Mouse (Mus musculus) liver, embryonic 13.5 days (tissue): ENCODE measurements around the gene Srpx. TPM values are rescaled to one million over a fixed set of nuclear protein-coding genes. Genes with fewer than 3 reads are reported as not detected.

Experiments used
- ATAC-seq: fragments of 200-750 bp; cut with Nextera tagmentation; 2 replicates; pipeline ENCODE4 v1.8.0; 2017; ENCODE audit warnings: low read depth, mild to moderate bottlenecking, moderate number of reproducible peaks, moderate library complexity
- DNase-seq: peaks from one replicate; pipeline ENCODE4 v3.0.0; 2022
- H3K27ac ChIP-seq: fragments of 300-500 bp; sonication (generic); 2 replicates; pipeline ENCODE4 v1.5.1; 2015; ENCODE audit warnings: moderate library complexity, mild to moderate bottlenecking, inconsistent platforms
- H3K27me3 ChIP-seq: fragments of 300-500 bp; sonication (generic); 2 replicates; pipeline ENCODE4 v1.6.1; 2015; ENCODE audit warnings: mild to moderate bottlenecking, inconsistent platforms
- H3K36me3 ChIP-seq: fragments of 300-500 bp; sonication (generic); 2 replicates; pipeline ENCODE4 v1.6.1; 2015; ENCODE audit warnings: mild to moderate bottlenecking, inconsistent platforms
- H3K4me1 ChIP-seq: fragments of 300-500 bp; sonication (generic); replicated peaks from 2 replicates; pipeline ENCODE4 v1.6.1; 2015; ENCODE audit warnings: inconsistent platforms
- H3K4me2 ChIP-seq: fragments of 300-500 bp; sonication (generic); 2 replicates; pipeline ENCODE4 v1.6.1; 2015; ENCODE audit warnings: inconsistent platforms, mild to moderate bottlenecking, moderate library complexity
- H3K4me3 ChIP-seq: fragments of 300-500 bp; sonication (generic); replicated peaks from 2 replicates; pipeline ENCODE4 v1.5.1; 2015; ENCODE audit warnings: mild to moderate bottlenecking, inconsistent platforms
- H3K9ac ChIP-seq: fragments of 300-500 bp; sonication (generic); 2 replicates; pipeline ENCODE4 v1.6.1; 2015; ENCODE audit warnings: mild to moderate bottlenecking, inconsistent platforms
- H3K9me3 ChIP-seq: fragments of 300-500 bp; sonication (generic); replicated peaks from 2 replicates; pipeline ENCODE4 v1.6.1; 2016; ENCODE audit warnings: inconsistent platforms
- WGBS: fragments of 180-500 bp; shearing (Covaris S2); methylation state at CpG from one replicate; pipeline ENCODE4 v1.1.7; 2015; ENCODE audit not compliant: insufficient replicate concordance; 5-methylcytosine and 5-hydroxymethylcytosine counted together
- polyA plus RNA-seq: library from polyadenylated mRNA; unstranded; fragments of >200 nt; fragmentation: Nextera tagmentation; extraction: Ambion mirVana; gene quantifications from 2 replicates; pipeline ENCODE4 v1.2.1, GENCODE M21; 2015

Gene Srpx
- polyA plus RNA-seq, 1 experiment from 2014 or later = 1.0 TPM

DNA sequence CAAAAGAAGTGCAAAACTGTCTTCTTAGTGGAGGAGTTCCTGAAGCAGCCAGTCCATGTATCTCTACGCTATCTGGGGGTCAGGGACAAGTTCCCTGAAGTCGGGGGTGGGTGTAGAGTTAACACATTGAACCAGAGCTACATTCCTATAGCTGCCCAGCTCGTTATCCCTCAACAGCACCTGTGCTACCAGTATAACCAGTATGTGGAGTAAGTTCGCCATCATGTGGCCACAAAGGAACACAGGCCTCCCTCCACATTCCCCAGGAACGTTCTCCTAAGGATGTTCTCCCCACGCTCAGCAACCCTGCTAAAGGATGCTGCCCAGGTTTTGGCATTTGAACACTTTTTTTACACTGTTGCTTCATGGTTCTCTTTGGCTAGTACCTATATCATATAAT, 46.8 kb downstream of the Srpx start:
- ATAC-seq = no peak
- WGBS = 16% methylated on average over 6 of the region's 6 CpGs
- H3K4me1 ChIP-seq = no peaks in the 10 kb centered on the region

DNA sequence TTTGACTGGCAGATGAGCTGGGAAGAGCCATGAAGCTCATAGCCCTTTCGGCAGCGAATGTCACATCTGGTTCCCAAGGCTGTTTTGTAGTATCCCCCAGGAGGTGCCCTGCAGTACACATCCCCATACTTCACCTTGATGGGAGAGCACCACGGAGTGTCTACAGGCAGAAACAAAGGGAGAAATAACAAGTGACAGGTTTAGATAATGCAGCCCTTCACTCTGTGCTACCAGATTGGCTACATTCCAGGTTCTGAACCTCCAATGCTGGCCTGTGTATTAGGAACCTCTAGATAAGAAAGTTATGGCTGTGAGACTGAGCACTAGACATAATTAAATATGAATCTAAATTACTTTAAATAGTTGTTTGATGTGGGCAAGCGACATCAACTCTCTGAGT, 48.1 kb downstream of the Srpx start:
- Histone ChIP-seq H3K36me3 (no peaks in the 10 kb centered on the region), H3K9ac (no peak overlapping the region), H3K27me3 (no peaks in the 10 kb centered on the region), H3K4me2 (no peak overlapping the region), H3K9me3 (no peaks in the 10 kb centered on the region), H3K4me1 (no peaks in the 10 kb centered on the region), H3K4me3 (no peak overlapping the region), H3K27ac (no peak overlapping the region)
- DNase-seq = no peak
- WGBS = 56% methylated on average over 4 of the region's 4 CpGs
- no peak for ATAC-seq

More for the DNA sequence above, 46.8 kb downstream of the Srpx start:
- H3K4me2 ChIP-seq = no peak overlapping the region
- H3K36me3 ChIP-seq = no peaks in the 10 kb centered on the region
- H3K27me3 ChIP-seq = no peaks in the 10 kb centered on the region
- H3K4me3 ChIP-seq = no peak overlapping the region
- no peak overlapping the region for H3K27ac ChIP-seq
- DNase-seq = no peak
- no peaks in the 10 kb centered on the region for H3K9me3 ChIP-seq
- no peak overlapping the region for H3K9ac ChIP-seq

DNA sequence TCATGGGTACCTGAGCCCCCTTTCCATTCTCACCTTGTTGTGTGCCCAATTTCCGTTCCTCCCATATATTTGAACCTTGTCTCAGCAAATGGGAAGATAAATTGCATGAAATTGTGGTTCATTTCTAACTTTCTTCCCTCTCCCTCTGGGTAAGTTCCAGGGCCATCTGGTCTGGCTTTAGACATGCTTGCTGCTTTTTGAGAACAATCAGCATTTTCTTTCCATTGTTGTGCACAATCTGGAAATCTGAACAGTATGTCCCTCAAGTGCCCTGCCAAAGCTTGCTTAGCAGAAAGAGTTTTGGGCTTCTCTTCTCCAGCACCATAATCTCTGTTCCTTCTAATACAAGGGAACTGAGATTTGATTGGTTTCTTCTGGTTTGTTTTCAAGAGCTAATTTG, 53.7 kb downstream of the Srpx start:
- Histone ChIP-seq H3K4me2 (no peak overlapping the region), H3K36me3 (no peaks in the 10 kb centered on the region), H3K4me3 (no peak overlapping the region), H3K9me3 (no peaks in the 10 kb centered on the region), H3K27ac (no peak overlapping the region), H3K4me1 (no peaks in the 10 kb centered on the region), H3K27me3 (no peaks in the 10 kb centered on the region), H3K9ac (no peak overlapping the region)
- ATAC-seq = no peak
- 32% methylated on average over 1 of the region's 1 CpGs for WGBS
- no peak for DNase-seq

DNA sequence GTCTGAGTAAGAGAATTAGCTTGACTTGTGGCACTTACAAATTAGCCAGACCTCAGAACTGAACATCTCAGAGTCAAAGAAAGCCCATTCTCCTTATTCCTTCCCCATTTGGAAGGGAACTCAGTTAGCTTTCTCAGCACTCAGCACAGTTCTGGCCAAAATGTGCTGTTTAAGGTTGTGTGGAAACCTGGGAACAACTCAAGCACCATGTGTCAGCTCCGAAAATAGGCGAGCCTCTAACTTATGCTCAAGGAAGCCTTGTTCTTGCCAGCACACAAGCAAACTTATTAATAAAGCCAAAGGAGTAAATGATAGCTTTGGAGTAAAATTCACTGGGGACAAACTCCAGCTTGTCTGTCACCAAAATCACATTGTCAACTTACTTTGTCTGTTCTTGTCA, 54.1 kb downstream of the Srpx start:
- no peaks in the 10 kb centered on the region for H3K9me3 ChIP-seq
- no peak for ATAC-seq
- DNase-seq = no peak
- no peak overlapping the region for H3K27ac ChIP-seq
- H3K4me1 ChIP-seq = no peaks in the 10 kb centered on the region
- H3K9ac ChIP-seq = no peak overlapping the region
- H3K4me3 ChIP-seq = no peak overlapping the region
- no peaks in the 10 kb centered on the region for H3K27me3 ChIP-seq
- no peaks in the 10 kb centered on the region for H3K36me3 ChIP-seq
- 47% methylated on average over 2 of the region's 2 CpGs for WGBS
- H3K4me2 ChIP-seq = no peak overlapping the region

DNA sequence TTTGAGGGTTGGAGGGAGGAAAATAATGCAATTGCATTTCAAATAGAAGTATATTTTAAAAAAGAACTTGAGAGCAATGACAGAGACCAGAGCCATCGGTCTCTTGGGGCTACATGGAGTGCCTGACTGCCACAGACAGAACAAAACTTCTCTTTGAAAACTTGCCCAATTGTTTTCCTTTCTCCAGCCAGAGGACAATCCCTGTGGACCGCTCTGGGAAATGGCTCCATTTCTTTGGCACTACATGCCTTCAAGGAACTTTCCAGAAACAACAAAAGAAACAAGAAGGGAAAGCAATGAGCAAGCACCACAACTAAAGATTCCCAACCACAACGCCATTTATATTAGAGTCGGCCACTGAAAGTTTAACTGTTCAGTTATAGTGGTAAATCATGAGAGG, 55.3 kb downstream of the Srpx start:
- no peak for ATAC-seq
- Histone ChIP-seq H3K9ac (no peak overlapping the region), H3K4me1 (no peaks in the 10 kb centered on the region), H3K27ac (no peak overlapping the region), H3K9me3 (no peaks in the 10 kb centered on the region), H3K27me3 (no peaks in the 10 kb centered on the region), H3K4me3 (no peak overlapping the region), H3K36me3 (no peaks in the 10 kb centered on the region), H3K4me2 (no peak overlapping the region)
- WGBS = 63% methylated on average over 4 of the region's 4 CpGs
- no peak for DNase-seq

DNA sequence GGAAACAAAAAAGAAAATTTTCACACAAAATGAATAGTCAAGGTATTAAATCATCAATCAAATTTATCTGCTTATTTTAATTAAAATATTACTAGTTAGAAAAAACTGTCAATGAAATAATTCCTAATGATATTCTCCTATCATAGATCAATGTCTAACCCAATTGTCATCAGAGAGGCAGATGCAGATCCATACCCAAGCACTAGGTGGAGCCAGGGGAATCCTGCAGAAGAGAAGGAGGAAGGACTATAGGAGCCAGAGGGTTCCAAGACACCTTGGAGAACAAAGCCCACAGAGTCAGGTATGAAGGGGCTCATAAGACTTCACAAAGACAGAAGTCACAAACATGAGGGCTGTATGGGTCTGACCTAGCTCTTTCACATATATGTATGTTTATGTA, 82.8 kb downstream of the Srpx start:
- Histone ChIP-seq H3K27ac (no peak overlapping the region), H3K9ac (no peak overlapping the region), H3K4me1 (no peaks in the 10 kb centered on the region), H3K4me2 (no peak overlapping the region), H3K4me3 (no peak overlapping the region), H3K27me3 (no peaks in the 10 kb centered on the region), H3K36me3 (no peaks in the 10 kb centered on the region), H3K9me3 (no peaks in the 10 kb centered on the region)
- no peak for ATAC-seq
- DNase-seq = no peak

DNA sequence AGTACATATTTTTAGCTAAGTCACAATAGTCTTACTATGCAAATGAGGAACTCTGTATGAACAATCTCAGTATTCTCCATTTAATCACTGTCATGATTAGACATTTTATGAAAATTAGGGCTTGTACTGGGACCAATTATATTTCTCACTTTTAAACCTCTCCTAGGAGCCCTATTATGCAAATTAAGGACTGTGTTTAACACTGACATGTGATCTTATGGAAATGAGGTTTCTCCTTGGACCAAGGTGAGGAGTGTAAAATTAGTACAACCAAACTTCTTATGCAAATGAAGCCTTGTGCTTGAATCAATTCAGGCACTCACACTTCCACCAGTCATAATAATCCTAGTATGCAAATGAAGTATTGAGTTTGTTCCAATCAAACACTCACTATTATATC, 107.3 kb downstream of the Srpx start:
- no peaks in the 10 kb centered on the region for H3K9me3 ChIP-seq
- no peak for ATAC-seq
- H3K4me1 ChIP-seq = no peaks in the 10 kb centered on the region
- no peaks in the 10 kb centered on the region for H3K36me3 ChIP-seq
- H3K27me3 ChIP-seq = no peaks in the 10 kb centered on the region
- H3K27ac ChIP-seq = no peak overlapping the region
- no peak overlapping the region for H3K4me3 ChIP-seq
- DNase-seq = no peak
- H3K9ac ChIP-seq = no peak overlapping the region
- no peak overlapping the region for H3K4me2 ChIP-seq

DNA sequence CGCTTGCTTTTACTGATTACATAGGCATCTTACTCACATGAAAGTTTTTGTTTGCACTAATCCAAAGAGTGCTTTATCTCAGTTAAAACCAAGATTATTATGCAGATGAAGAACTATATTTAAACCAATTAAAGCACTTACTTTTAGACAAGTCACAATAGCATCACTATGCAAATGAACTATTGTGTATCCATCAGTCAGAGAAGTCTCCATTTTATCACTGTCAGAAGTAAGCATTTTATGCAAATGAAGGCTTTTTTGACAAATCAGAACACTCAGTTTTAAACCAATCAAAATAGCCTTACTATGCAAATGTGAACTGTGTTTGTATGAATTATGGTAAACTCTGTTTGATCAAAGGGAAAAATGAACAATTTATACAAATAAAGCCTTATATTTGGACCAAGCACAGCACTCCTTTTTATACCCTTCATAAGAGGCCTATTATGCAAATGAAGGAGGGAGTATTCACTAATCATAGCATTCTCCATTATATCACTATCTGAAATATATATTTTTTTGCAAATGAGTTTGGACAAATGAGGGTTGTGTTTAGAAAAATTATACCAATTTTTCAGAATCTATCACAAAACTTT, 109.7 kb downstream of the Srpx start:
- Histone ChIP-seq H3K4me3 (no peak overlapping the region), H3K4me1 (no peaks in the 10 kb centered on the region), H3K27ac (no peak overlapping the region), H3K9me3 (no peaks in the 10 kb centered on the region), H3K9ac (no peak overlapping the region), H3K27me3 (no peaks in the 10 kb centered on the region), H3K36me3 (no peaks in the 10 kb centered on the region), H3K4me2 (no peak overlapping the region)
- 69% methylated on average over 1 of the region's 1 CpGs for WGBS
- ATAC-seq (no peak), DNase-seq (no peak)

DNA sequence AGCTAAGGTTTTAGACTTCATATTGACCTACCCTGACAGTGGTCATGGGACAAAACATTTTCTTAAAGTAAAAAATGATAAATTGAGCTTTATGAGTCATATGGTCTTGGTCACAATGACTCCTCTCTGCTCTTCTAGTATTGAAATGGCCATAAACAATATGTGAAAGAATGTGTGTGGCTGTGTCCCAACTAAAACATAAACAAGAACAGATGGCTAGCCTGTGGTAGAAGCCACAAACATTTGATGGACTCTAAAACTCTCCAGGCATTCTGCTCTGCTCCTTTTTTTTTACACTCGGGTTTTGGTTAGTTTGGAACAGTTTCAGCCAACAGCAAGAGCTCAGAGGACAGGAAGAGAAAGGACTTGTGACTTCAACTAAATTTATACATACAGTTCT, 111.6 kb downstream of the Srpx start:
- DNase-seq = no peak
- ATAC-seq = no peak
- Histone ChIP-seq H3K4me2 (no peak overlapping the region), H3K27ac (no peak overlapping the region), H3K4me3 (no peak overlapping the region), H3K4me1 (no peaks in the 10 kb centered on the region), H3K9ac (no peak overlapping the region), H3K36me3 (no peaks in the 10 kb centered on the region), H3K27me3 (no peaks in the 10 kb centered on the region), H3K9me3 (no peaks in the 10 kb centered on the region)
- WGBS = 26% methylated on average over 1 of the region's 1 CpGs

DNA sequence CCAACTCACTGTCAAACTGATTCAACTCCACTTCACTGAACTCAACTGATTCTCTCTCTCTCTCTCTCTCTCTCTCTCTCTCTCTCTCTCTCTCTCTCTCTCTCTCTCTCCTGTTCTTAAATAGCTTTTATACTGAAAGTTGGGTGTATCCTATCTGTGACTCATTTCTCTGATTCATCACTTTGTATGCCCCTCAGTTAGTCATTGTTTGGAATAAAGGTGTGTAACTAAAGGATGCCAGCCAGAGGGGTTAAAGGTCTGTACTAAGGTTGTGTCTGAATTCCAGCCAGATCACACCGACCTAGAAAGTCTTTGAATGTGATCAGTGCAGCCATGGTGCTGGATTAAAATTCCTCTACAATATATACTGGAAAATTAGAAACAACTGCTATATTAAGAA, 116.8 kb downstream of the Srpx start:
- H3K9me3 ChIP-seq = no peaks in the 10 kb centered on the region
- no peaks in the 10 kb centered on the region for H3K4me1 ChIP-seq
- no peak overlapping the region for H3K4me3 ChIP-seq
- 50% methylated on average over 1 of the region's 1 CpGs for WGBS
- H3K4me2 ChIP-seq = no peak overlapping the region
- H3K36me3 ChIP-seq = no peaks in the 10 kb centered on the region
- ATAC-seq = no peak
- H3K27ac ChIP-seq = no peak overlapping the region
- H3K9ac ChIP-seq = no peak overlapping the region
- no peak for DNase-seq
- no peaks in the 10 kb centered on the region for H3K27me3 ChIP-seq
